Mouse (Mus musculus) fat pad, adult 2 months (tissue): ENCODE measurements at regions not wholly inside any gene's neighbourhood (a gene's known extent, or its start where the extent isn't known, plus 50 kb on each side); places are given as distances from the start of the nearest gene placed in this dataset.

Experiments
- DNase-seq: peaks from one replicate; pipeline ENCODE4 v3.0.0-alpha.2; 2011; ENCODE audit warnings: low read depth, low spot score; ENCODE audit errors: extremely low read depth

DNA sequence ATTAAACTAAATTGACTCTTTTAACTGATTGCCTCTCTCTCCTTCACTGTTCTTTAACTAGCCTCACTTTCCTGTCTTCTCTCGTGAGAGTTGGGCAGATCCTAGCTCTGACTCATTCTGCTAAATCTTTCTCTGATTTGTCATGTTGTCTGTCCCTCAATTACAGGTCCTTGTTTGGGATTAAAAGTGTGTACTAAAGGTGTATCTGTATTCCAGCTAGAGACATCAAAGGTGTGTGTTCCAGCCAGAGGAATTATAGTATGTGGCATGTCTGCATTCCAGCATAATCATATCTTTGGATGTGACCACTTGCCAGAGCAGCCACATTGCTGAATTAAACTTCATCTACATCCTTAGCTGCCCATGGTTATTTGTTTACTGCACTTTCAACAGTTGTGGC lies 167.5 kb upstream of the Fam83b start:
- DNase-seq, result no peak

DNA sequence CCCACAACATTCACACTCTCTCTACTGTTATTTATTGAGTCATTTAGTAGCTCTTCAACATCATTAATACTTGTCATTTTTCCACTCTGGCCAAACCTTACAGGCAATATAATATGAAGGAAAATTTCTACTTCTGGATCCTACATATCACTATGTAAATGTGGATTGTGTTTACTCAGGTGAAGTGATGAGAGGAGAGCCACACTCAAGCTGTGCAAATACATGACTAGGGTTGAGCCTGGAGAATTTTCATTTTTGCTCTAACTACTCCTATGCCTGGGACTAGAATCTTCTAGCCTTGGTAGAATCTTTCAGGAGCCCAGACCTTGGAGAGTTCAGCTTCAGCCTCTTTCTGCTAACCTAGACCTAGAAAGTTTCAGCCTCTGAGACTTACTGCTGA lies 166.9 kb upstream of the Fam83b start:
- DNase-seq, result no peak

DNA sequence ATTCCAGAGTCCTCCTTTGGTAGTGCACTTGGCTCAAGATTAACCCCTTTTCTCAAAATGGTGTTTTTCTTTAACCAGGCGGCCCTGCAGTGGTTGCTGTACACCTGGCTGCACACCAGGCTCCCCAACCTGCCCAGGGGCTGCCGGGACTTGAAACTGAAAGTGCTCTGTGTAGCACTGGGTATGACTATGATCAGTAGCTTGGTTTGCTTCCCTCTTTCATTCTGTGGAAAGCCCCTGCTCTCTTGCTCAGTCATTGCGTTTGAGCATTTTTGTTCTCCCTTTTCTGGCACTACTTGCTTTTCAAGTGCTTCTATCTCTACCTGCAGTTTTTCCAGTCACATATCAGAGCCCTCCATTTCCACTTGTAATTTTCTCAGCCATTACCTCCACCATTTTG lies 156.0 kb upstream of the Fam83b start:
- DNase-seq, result no peak

GRCm38 (mm10) chr9:76715852-76716251 lies 148.9 kb upstream of the Fam83b start:
- DNase-seq, result no peak

DNA sequence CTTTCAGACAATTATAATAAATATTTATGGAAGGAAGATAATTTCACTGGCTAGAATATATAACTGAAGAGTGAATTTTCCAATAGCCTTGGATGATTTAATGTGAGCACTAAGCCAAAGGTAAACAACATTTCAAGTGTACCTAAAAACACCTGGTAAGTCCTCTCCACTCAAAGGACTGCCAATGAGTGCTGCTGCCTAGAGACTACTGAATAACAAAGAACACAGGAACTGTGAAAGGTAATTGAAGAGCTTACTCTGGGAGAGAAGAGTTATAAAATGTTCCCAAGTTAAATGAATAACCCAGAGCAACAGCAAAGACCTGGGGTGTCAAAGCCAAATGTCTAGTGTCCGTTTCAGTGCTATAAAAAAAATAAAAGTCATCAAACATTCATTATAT lies 139.5 kb upstream of the Fam83b start:
- no peak for DNase-seq

- DNase-seq, result no peak
These were observed 138.9 kb upstream of the Fam83b start for GRCm38 (mm10) chr9:76705786-76706185.

DNA sequence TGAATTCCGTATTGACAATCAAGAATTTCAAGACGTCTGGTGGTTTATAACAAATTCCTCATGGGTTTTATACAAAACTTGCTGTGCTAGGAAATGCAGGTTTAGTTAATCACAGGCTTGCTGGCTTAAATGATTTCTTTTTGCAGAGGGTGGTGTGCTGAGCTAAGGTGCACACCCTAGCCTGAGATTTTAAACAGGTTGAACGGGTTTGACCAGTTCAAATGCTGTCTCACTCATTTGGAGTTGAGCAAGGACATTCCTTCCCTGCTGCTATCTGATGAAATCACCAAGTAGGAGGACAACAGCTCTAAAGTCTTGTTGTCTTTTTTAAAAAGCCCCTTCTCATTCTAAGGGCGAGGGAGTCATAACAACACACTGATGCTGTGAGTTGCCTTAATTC lies 128.6 kb upstream of the Fam83b start:
- peak; percentile 67 for DNase-seq

DNA sequence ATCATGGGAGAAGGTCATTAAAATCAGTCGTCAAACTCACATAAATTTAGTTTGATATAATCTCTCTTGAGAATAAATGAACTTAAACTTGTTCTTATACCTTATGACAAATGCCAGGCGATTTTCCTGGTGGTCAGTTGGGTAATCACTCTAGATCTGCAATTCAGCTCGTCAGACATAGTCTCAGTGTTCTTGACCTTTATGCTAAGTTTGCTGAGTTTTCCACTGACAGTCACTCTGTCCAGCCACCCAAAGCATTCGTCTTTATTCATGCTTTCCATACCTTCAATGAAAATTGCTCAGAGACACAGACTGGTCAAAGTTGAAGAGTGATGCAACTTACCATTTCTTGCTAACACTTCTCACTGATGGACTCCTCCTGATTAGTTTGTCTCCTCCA lies 126.1 kb upstream of the Fam83b start:
- peak; percentile 42 for DNase-seq

GRCm38 (mm10) chr9:76660848-76661247 lies 93.9 kb upstream of the Fam83b start:
- DNase-seq, result no peak

DNA sequence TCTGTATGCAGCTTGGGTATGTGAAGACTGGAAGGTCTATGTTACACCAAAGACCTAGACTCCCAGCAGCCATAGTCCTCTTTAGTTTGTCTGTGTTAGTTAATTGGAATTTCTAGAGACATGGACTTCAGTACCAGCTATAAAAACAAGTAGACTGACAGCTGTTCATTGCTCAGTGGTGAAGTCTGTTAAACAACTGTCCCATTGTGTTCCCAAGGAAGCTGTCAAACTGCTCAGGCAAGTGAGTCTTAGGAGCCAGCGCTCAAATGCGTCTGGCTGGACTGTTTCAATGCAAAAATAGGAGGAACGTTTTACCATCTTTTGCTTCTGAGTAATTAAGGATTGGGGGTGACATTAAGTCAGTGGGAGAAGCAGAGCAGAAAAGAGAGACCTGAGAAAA lies 92.9 kb upstream of the Fam83b start:
- DNase-seq, result peak; percentile 8

GRCm38 (mm10) chr9:76653311-76653710 lies 86.4 kb upstream of the Fam83b start:
- peak; percentile 87 for DNase-seq

DNA sequence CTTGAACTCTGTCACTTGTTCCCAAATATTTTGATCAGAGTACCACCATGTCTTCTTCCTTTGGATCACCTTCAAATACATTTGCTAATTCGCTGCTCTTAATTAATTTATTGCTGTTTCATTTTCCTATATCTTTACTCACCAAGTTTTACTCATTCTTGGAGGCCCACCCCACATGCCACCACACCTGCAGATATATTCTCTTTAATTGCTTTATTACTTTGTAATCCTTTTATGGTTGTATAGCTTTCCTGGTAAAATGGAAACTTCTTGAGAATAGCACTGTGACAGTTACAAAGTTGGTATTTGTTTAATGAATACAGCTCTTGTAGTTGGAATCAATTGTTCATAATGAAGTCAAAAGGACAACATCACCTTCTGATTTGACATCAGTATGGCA lies 82.6 kb upstream of the Fam83b start:
- no peak for DNase-seq

GRCm38 (mm10) chr9:76646383-76646782 lies 79.5 kb upstream of the Fam83b start:
- DNase-seq, result no peak
